Mouse (Mus musculus): ENCODE measurements around the gene Ankdd1b.

DNA sequence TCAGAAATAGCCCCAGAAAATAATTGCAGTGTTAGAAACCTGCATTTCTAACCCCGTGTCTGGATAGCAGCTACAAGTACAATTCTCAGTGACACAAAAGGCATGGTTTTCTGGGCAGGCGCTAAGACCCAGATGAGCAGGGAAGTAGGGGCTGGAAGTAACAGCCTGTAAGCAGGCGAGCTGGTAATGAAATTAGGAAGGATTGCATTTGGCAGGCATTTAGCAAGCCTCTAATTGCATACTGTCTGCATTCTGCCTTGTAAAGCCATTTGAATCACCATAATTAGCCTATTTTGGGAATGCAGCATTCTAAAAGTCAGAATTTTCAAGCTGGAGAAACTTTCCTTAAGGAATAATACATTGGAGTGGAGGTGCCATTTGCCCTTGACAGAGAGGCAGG lies 45.0 kb downstream of the Ankdd1b start:
- TF ChIP-seq ZC3H11A (IDR thresholded peaks at IDR 0.05; ENCODE audit: borderline replicate concordance, low read depth, low read length) (no peak), ZNF384 (IDR thresholded peaks at IDR 0.05; ENCODE audit: low read depth, low read length) (no peak), HCFC1 (IDR thresholded peaks at IDR 0.05; ENCODE audit: borderline replicate concordance, insufficient read depth, low read length) (no peak), CHD2 (IDR thresholded peaks at IDR 0.05; ENCODE audit: low read depth, low read length) (no peak), MAFK (IDR thresholded peaks at IDR 0.05; ENCODE audit: insufficient read depth, low read depth, low read length) (no peak)
